Mouse (Mus musculus) bone marrow macrophage, adult 2 months (primary cell): ENCODE data around the gene Hes2. TPM values are rescaled to one million over a fixed set of nuclear protein-coding genes. Genes with fewer than 3 reads are reported as not detected.

Source experiments
- H3K27ac ChIP-seq: 2 replicates; pipeline ENCODE4 v1.5.1; 2012; ENCODE audit warnings: low read depth, low read length; ENCODE audit not compliant: insufficient read depth
- H3K4me1 ChIP-seq: 2 replicates; pipeline ENCODE4 v1.6.1; 2012; ENCODE audit warnings: low read length; ENCODE audit not compliant: control insufficient read depth, insufficient read depth
- H3K4me3 ChIP-seq: 2 replicates; pipeline ENCODE4 v1.5.1; 2012; ENCODE audit warnings: mild to moderate bottlenecking, low read length, moderate library complexity; ENCODE audit not compliant: insufficient read depth
- CTCF ChIP-seq: IDR thresholded peaks from 2 replicates; pipeline ENCODE4 v1.5.1; 2012; ENCODE audit warnings: low read depth, mild to moderate bottlenecking, low read length, moderate library complexity
- POLR2A ChIP-seq: IDR thresholded peaks from 2 replicates; pipeline ENCODE4 v1.6.1; 2012; ENCODE audit warnings: mild to moderate bottlenecking, low read depth, low read length, borderline replicate concordance
- polyA plus RNA-seq: library from polyadenylated mRNA; stranded (reverse); fragments of >200 nt; gene quantifications from 2 replicates; pipeline ENCODE4 v1.2.4, GENCODE M21; 2012; ENCODE audit not compliant: missing spikeins, insufficient read depth, insufficient read length

Gene Hes2
- polyA plus RNA-seq, 1 experiment, result not detected

- H3K27ac ChIP-seq, result no peak overlapping the region
- TF ChIP-seq CTCF (no peak), POLR2A (no peak)
- H3K4me1 ChIP-seq, result peaks cover 42% of the 10 kb centered on the region
- H3K4me3 ChIP-seq, result no peak overlapping the region
These were observed 25.8 kb downstream of the Hes2 start for GRCm38 (mm10) chr4:152184353-152185035.

GRCm38 (mm10) chr4:152185137-152185509, 26.5 kb downstream of the Hes2 start:
- TF ChIP-seq POLR2A (no peak), CTCF (peak; percentile 38)
- Histone ChIP-seq H3K4me1 (peaks cover 46% of the 10 kb centered on the region), H3K4me3 (no peak overlapping the region), H3K27ac (no peak overlapping the region)

- no peak overlapping the region; the same call in 1 of the 2 replicates for H3K27ac ChIP-seq
- H3K4me1 ChIP-seq, result peaks cover 48% of the 10 kb centered on the region
- H3K4me3 ChIP-seq, result no peak overlapping the region
- TF ChIP-seq POLR2A, result no peak
- TF ChIP-seq CTCF, result no peak
These were observed 27.0 kb downstream of the Hes2 start for GRCm38 (mm10) chr4:152185510-152186204.

- Histone ChIP-seq H3K4me1 (peaks cover 56% of the 10 kb centered on the region), H3K27ac (peak overlapping the region; percentile 16; the same call in 1 of the 2 replicates), H3K4me3 (no peak overlapping the region)
These were observed 27.8 kb downstream of the Hes2 start for GRCm38 (mm10) chr4:152186205-152187082.

GRCm38 (mm10) chr4:152187142-152187541, 28.5 kb downstream of the Hes2 start:
- Histone ChIP-seq H3K4me1 (peaks cover 61% of the 10 kb centered on the region), H3K27ac (0 out of 2 replicates have a peak overlapping the region, but pooled peaks have one; percentile 16), H3K4me3 (no peak overlapping the region)
- TF ChIP-seq POLR2A (no peak), CTCF (no peak)

More at GRCm38 (mm10) chr4:152186205-152187082, 27.8 kb downstream of the Hes2 start:
- TF ChIP-seq POLR2A (no peak), CTCF (no peak)

GRCm38 (mm10) chr4:152188651-152189050, 30.0 kb downstream of the Hes2 start:
- TF ChIP-seq CTCF, result no peak
- no peak for TF ChIP-seq POLR2A
- H3K27ac ChIP-seq, result no peak overlapping the region
- H3K4me1 ChIP-seq, result peaks cover 73% of the 10 kb centered on the region
- H3K4me3 ChIP-seq, result no peak overlapping the region

GRCm38 (mm10) chr4:152189071-152189470, 30.4 kb downstream of the Hes2 start:
- peaks cover 73% of the 10 kb centered on the region for H3K4me1 ChIP-seq
- no peak overlapping the region for H3K4me3 ChIP-seq
- TF ChIP-seq CTCF (no peak), POLR2A (no peak)
- peak overlapping the region; percentile 93 for H3K27ac ChIP-seq

GRCm38 (mm10) chr4:152189691-152190090, 31.0 kb downstream of the Hes2 start:
- Histone ChIP-seq H3K4me3 (peak overlapping the region; percentile 20; the same call in 1 of the 2 replicates), H3K4me1 (peaks cover 77% of the 10 kb centered on the region), H3K27ac (peak overlapping the region; percentile 93)
- TF ChIP-seq CTCF (no peak), POLR2A (no peak)

- TF ChIP-seq POLR2A (no peak), CTCF (no peak)
- Histone ChIP-seq H3K4me1 (peaks cover 79% of the 10 kb centered on the region), H3K4me3 (peak overlapping the region; percentile 20; the same call in 1 of the 2 replicates), H3K27ac (peak overlapping the region; percentile 93)
These were observed 31.5 kb downstream of the Hes2 start for GRCm38 (mm10) chr4:152190096-152190653.
